Mouse (Mus musculus): ENCODE results near the gene Uroc1. TPM values are rescaled to one million over a fixed set of nuclear protein-coding genes. Genes with fewer than 3 reads are reported as not detected.
A peak's percentile ranks its signal among the peaks of the same experiment; 100 is the strongest.

The Uroc1 gene
- total RNA-seq, 2 experiments from 2014 or later, result not detected

DNA sequence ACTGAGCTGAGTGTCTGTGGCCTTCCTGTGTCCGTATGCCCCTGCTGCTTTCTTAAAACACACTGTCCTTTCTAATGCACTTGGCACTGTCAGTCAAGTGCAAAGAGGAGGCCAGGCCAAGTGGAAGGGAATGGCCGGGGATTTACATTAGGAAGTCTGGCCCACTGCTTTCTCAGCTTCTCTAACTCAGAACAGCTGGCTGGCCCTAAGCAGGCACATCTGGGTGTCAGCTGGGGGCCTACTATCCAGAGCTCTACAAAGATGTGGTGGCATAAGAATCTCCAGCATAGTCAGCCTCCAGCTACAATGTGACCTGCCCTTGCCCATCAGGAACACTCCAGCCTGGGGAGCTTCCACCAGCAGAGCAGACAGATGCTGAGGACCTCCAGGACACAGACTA, 16.9 kb downstream of the Uroc1 start:
- DNase-seq (ENCODE audit: low spot score in 2 of 2), result no peak

DNA sequence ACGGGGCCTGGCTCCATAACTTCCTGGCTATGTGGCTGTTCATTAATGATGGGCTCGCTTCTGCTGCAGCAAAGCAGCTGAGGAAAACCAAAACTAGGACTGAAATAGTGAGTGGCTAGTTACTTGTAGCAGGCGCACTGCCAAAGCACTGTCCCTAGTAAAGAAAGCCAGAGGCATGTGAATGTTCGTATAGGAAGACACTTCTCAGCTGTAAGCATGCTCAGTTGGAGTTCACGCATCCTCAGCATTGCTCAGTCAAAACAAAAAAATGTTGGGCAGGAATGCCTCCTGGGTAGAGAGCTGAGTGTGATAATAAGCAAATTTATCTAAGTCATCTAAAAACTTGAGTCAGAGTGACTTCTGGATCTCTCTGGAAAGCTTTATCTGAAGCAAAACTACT, 25.1 kb downstream of the Uroc1 start:
- DNase-seq (ENCODE audit: low spot score in 2 of 2), result no peak

DNA sequence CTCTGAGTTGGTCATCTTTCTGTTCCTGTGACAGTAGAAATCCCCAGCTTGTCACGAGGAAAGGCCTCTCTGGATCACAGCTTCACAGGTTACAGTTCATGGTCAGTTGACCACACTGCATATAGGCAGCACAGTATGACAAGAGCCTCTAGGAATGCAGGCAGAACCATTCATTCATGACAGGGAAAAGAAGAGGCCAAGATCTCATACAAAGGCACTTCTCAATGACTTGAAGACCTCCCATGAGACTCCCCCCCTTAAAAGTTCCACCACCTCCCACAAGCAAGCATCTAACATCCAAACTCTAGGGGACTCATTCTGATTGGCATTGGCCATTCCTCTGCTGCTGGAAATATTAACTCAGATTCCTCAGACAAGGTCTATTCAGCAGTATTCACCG, 26.4 kb downstream of the Uroc1 start:
- DNase-seq (ENCODE audit: low spot score in 2 of 2), result no peak

DNA sequence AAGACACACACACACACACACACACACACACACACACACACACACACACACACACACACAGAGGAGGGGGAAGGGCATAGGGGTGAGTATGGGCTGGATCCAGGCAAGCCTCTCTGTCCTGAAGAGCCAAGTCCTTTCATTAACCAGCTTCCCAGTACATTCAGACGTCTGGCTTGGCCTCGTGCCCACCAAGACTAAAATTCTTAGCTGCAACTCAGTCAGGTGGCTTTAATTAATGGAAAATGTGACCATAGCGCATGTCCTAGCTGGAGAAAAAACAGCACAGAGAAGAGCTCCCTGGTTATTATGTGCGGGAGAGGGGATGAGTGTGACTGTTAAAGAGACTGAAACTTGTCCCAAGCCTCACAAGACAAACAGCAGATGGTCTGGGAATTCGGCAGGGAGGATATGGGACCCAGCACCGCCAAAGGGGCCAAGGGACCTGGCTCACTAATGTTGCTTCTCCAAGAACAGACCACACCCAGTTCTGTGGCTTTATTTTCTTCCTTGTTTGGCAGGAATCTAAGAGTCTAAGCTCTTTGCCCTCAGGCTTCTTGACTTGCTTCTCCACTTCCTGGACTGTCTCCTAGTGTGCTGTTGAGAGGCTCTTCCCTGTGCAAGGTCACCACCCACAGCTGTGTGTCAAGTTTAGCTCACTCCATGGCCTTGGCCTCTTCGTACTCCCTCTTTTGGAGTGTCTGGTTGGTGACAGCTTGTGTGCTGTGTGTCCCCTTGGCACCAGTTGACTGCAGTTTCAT, 27.1 kb downstream of the Uroc1 start:
- DNase-seq (ENCODE audit: low spot score in 2 of 2), result peak in 1 of 2 experiments; percentile 21

DNA sequence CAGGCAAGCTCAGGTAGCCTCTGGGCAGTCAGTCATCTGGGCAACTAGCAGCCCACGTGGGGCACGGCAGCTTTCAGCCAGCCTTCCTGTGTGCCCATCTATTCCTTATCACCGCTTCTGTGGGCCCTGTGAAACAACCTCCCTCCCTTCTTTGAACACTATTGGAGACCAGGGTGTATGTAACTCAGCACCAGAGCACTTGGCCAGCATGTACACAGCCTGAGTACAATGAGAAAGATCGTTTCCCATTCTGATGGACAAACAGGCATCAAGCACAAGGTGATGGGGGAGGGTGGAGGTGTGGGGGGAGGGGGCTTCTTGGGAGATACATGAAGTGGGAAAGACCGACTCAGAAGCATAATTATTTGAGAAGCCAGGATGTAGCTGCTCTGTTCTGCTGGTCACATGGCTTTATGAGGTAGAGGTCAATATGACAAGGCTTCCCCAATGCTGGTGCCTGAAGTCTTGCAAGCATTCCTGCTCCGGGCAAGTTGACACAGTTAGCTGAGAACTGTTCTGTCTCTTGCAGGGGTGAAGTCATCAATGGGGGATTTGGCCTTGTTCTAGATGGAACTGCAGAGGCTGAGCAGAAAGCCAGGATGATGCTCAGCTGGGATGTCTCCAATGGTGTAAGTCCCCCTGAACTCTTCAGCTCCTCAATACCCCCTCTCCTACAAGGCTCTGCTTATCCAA, 28.0 kb downstream of the Uroc1 start:
- no peak for DNase-seq (ENCODE audit: low spot score in 2 of 2)

DNA sequence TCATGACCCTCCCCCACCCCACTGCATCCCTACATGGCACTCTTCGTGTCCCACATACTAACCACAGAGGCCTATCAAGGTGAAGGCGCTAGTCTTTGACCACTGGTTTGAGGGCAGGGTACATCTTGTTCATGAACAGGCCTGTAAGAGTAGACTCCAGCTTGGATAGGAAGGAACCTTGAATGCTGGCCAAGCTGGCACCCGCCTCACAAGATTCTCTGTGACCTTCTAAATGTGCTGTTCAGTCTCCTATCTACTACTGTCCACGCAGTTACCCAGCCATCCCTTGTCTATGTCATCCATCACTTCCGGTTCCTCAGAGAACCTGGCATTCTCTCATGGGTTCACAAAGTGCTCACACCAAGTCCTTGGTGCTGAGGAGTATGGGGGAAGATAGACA, 30.2 kb downstream of the Uroc1 start:
- no peak for DNase-seq (ENCODE audit: low spot score in 2 of 2)

DNA sequence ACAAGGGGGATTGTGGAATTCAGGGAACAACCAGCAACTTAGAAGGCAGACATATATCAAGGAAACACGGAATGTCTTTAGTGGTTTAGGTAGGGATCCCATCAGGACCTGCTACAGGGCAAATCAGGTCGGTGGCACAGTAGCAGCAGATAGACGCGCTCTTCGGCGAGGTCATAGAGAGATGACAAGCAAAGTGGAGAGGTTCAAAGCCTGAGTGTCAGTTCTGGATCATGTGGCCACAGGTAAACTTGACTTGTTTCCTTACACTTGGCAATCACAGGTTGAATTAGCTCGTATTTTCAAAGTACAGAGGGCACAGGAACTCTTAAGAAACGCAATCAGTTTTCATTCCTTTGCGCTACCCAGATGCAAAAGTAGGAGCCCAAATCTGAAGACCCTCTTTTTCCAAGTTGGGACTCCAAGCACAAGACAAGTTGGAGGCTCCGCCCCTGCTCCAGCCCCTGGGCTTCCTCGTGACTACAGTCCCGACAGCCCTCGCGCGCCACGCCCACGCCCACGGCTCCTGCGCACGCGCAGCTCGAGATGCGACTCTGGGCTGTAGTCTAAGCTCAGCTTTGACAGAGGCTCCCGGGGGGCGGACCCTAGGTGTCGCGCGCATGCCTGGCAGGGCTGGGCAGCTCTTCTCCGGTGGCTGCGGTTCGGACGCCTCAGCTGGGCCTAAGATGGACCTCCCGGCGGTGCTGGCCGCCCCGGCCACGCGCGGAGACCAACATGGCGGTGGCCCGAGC, 36.1 kb downstream of the Uroc1 start, which contains the start of gene Zxdc:
TSS of gene Zxdc (plus strand) at position 517 of the 749 bp plus-strand sequence.
- DNase-seq (ENCODE audit: low spot score in 2 of 2), result peak; percentile 99 to 100

DNA sequence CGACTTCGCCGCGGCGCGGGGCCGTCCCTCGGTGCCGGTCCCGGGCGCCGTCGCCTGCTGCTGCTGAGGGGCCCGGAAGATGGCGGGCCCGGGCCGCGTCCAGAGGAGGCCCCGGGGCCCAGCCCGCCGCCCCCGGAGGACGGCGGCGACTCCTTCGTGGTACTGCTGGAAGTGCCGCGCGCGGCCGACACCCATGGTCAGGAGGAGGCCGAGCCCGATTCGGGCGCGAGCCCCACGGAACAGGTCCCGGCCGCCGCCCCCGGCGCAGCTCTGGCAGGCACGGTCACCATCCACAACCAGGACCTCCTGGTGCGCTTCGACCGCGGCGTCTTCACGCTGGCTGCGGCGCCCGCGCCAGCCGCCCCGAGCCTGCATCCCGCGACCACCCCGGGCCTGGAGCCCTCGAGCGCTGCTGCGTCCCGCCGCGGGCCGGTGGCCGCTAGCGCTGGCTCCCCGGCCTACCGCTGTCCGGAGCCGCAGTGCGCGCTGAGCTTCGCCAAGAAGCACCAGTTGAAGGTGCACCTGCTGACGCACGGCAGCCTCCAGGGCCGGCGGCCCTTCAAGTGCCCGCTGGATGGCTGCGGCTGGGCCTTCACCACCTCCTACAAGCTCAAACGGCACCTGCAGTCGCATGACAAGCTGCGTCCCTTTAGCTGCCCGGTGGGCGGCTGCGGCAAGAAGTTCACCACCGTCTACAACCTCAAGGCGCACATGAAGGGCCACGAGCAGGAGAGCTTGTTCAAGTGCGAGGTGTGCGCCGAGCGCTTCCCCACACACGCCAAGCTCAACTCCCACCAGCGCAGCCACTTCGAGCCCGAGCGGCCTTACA, 36.9 kb downstream of the Uroc1 start:
- peak; percentile 28 to 41 for DNase-seq (ENCODE audit: low spot score in 2 of 2)

DNA sequence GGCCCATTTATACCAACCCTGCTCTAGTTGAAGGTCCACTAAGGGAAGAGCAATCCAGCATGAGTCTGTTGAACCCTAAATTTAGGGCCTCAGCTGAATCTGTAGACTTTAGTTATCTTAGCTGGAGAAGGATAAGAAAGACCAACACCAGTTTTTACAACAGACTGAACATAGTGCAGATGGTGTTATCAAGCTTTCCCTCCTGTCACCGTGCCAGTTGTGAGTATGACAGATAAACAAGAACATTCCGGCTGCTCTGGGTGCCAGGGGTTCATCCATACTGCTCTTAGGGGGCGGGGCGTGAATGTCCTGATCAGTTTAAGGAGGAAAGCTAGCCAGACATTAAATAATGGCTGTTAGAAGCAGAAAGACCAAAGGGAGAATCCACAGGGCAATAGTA, 41.6 kb downstream of the Uroc1 start:
- DNase-seq (ENCODE audit: low spot score in 2 of 2), result peak in 1 of 2 experiments; percentile 64

DNA sequence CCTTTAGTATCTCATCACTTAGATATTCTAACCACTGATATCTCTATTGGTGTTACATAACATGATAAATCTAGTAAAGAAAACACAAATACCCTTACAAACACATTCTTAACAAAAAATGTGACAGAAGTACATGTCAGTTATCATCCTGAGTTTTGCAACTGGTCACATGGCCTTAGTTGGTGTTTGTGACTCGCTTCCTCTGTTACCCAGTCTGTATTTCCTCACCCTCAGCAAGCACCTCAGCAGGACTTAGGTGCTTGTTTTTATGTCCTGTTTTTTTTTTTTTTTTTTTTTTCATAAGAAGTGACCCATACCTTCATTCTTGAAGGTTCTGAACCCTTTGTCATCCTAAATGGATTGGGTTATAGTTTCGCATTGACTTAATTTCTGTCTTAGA, 44.6 kb downstream of the Uroc1 start:
- no peak for DNase-seq (ENCODE audit: low spot score in 2 of 2)

DNA sequence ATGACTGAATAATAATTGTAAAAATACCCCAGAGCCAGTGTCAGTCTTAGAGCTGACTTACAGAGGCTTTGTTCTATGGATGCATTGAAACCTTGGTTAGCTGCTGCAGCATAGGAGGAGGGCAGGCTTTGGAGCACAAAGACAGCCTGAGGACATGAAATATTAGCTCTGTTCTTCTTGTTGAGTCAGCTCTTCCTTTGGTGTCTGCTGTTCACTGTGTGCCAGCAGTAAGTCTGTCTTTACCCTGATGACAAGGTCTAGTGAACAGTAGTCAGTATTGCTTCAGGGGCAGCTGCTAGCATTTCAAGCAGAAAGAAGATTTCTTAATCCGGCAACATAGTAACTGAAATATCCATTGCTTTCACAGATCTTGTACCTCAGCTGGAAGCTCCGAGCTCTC, 48.4 kb downstream of the Uroc1 start:
- no peak for DNase-seq (ENCODE audit: low spot score in 2 of 2)

DNA sequence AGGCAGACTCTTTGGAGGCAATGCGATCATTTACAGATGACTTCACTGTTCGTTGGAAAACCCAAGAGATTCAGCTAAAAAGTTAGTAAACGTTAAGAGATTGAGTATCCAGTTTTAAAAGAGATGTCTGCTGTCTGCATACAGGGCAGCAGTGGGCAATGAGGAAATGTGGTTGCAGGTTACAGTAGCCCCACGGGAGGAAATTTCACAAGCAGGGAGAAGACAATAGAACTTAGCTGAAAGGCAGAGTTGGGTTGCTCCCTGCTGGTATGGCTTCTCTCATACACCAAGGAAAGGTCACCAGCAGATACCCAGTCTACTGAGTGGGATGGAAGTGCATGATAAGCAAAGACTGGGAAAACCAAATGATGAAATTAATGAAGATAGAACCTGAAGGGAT, 57.5 kb downstream of the Uroc1 start:
- no peak for DNase-seq (ENCODE audit: low spot score in 2 of 2)

DNA sequence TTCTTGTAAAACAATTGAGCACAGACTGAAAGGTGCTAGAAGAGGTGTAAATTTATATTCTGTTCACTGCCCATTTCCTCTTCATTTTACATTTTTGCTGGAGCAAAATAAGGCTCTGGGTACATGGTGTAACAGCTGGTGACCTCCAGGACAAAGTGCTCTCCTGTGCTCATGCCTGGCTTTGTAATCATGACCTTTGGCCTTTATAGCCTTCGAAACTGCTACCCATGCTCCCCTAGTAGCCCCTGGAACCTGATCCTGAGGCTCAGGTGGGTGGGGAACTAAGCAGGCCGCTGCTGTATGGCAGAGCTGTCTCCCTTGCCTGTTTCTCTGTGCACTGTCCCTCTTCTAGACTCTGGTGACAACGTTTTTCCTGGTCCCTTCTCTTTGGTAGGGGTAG, 60.9 kb downstream of the Uroc1 start:
- no peak for DNase-seq (ENCODE audit: low spot score in 2 of 2)

DNA sequence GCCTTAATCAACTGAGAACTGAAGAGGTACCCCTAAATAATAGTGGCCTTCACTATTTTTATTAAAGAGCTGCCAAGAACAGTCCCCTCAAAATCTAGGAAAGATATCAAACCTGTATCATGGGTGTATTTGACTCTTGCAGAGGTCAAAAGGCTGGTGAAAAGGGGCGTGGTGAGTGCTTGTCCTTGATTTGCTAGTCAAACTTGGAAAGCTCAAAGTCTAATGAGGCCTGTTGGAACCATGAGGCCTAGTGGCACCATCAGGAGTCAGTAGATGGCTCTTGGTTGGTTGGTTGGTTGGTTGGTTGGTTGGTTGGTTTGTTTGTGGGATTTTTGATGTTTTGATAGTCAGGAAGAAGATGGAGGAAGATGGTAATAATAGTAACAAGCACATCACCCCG, 62.7 kb downstream of the Uroc1 start:
- no peak for DNase-seq (ENCODE audit: low spot score in 2 of 2)

DNA sequence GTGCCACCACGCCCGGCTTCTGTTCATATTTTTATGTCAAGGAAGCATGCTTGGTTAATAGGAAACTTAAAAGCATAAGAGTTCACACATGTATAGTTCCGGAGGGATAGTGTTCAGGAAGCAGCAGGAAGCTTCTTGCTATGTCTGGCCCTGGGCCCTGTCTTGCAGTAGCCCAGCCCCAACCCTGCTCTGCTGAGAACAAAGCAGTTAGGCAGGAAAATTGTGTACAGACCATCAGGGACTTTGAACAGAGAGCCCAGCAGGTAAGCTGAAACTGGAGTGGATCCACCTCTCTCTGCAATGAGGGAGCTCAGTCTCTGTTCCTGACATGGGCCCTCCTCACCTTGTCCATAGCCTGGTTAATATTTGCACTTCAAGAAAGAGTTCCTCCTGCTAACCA, 64.2 kb downstream of the Uroc1 start:
- no peak for DNase-seq (ENCODE audit: low spot score in 2 of 2)

DNA sequence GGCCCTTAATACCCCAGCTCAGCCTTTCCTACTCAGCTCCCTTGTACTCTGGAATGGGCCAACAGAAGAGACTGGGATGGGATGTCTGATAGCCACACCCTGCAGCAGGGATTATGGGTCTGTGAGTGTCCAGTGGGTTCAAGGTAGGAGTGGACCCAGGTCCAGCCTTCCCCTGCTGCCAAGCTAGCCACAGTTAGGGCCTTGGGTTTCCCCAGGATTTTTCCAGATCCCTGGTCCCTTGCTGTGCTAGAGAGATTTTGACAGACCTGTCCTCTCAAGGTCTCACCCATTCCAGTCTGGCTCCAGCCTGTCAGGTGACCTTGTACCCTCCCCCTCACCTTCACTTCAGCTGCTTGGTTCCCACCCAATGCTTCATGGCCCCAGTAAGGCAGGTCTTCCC, 75.5 kb downstream of the Uroc1 start:
- no peak for DNase-seq (ENCODE audit: low spot score in 2 of 2)

DNA sequence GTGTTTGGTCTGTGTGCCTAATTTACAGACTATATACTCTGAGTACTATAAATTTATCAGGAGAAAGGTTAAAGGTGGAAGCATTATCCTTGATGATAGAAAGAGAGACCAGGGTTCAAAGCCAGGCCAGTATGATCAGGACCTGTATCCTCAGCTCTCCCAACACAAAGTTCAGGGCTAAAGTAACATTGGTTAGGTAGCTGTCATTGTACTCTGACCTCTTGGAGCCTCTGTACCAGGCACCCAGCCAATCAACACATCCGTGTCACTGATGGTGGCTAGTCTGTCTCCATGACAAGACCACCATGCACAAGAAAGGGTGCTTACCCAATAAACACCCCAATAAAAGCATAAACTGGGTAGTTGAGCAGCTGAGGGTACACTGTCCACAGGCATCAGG, 77.9 kb downstream of the Uroc1 start:
- DNase-seq (ENCODE audit: low spot score in 2 of 2), result no peak

DNA sequence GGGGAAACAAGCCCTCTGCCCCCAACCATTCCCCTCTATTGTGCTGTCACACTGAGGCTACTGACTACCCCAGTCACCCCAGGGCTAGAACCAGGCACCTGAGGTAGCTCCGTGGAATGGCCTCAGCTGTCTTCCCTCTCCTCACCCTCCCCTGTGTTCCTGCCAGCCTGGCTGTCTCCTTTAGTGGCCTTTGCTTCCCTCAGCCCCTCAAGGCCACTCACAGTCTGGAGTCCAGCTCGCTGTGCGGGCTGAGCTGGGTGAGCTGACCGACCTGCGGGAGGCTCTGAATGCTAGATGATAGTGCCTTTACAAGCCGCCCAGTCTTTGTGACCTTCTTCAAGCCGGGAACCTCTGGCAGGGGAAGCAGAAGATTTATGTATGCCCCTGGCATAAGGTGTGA, 78.8 kb downstream of the Uroc1 start:
- DNase-seq (ENCODE audit: low spot score in 2 of 2), result no peak
